Mouse (Mus musculus) liver, embryonic 14 days (tissue): Measurements from ENCODE around the gene Minar1. TPM values are rescaled to one million over a fixed set of nuclear protein-coding genes. Genes with fewer than 3 reads are reported as not detected.

Source experiments
- polyA plus RNA-seq: library from polyadenylated mRNA; depleted of rRNA; stranded (reverse); fragments of >200 nt; gene quantifications from 2 replicates; pipeline ENCODE4 v1.2.3, GENCODE M21; 2012; rRNA removed

The Minar1 gene
- under 0.01 TPM in 1 of 2 replicates, not detected in the other for polyA plus RNA-seq

GRCm38 (mm10) chr9:89623006-89623760 lies at the start of gene Minar1:
TSS of gene Minar1 (minus strand) at chr9:89623125.

Other genes starting within 250 kb of the Minar1 start
- 19.1 and 22.3 TPM in 2 replicates for gene Tmed3, start 81.9 kb upstream of the Minar1 start, polyA plus RNA-seq
- not detected in 2 replicates for gene Ankrd34c, start 115.3 kb upstream of the Minar1 start, polyA plus RNA-seq